Mouse (Mus musculus) ES-E14 (cell line): Measurements from ENCODE around the gene Per3.

Experiments used
- HCFC1 ChIP-seq: IDR thresholded peaks from 2 replicates; pipeline ENCODE4 v1.6.1; 2012; ENCODE audit warnings: low read length, inconsistent platforms, borderline replicate concordance; ENCODE audit not compliant: insufficient read depth
- ZC3H11A ChIP-seq: IDR thresholded peaks from 2 replicates; pipeline ENCODE4 v1.6.1; 2012; ENCODE audit warnings: low read depth, mild to moderate bottlenecking, inconsistent platforms, low read length, borderline replicate concordance
- ZNF384 ChIP-seq: IDR thresholded peaks from 2 replicates; pipeline ENCODE4 v1.6.1; 2012; ENCODE audit warnings: low read depth, low read length, inconsistent platforms

- TF ChIP-seq HCFC1 (no peak), ZNF384 (no peak), ZC3H11A (no peak)
Observed at GRCm38 (mm10) chr4:151027001-151027400, 17.5 kb downstream of the Per3 start.
